Mouse (Mus musculus) stomach, adult 2 months (tissue): ENCODE results near the gene Olfr1283. TPM values are rescaled to one million over a fixed set of nuclear protein-coding genes. Genes with fewer than 3 reads are reported as not detected.

Experiments used
- polyA plus RNA-seq: library from polyadenylated mRNA; depleted of rRNA; stranded (reverse); fragments of >200 nt; gene quantifications from 2 replicates; pipeline ENCODE4 v1.2.3, GENCODE M21; 2012; rRNA removed

Olfr1283 gene
- not detected in 2 replicates for polyA plus RNA-seq

GRCm38 (mm10) chr2:111366490-111366889 lies at the start of gene Olfr1283:
Gene Olfr1283, plus strand, starts transcription at chr2:111366790.

GRCm38 (mm10) chr2:111326220-111326619 lies 40.4 kb upstream of the Olfr1283 start, which contains the start of gene Olfr1281:
Gene Olfr1281, plus strand, starts transcription at chr2:111326520.

GRCm38 (mm10) chr2:111335976-111336375 lies 30.6 kb upstream of the Olfr1283 start, which contains the start of gene Olfr1282:
Gene Olfr1282, minus strand, starts transcription at chr2:111336076.

GRCm38 (mm10) chr2:111375222-111375621 lies 8.6 kb downstream of the Olfr1283 start, which contains the start of gene Olfr1284:
Gene Olfr1284, plus strand, starts transcription at chr2:111375522.

Other genes with a start within 250 kb of the Olfr1283 start
- gene Gm15130, start 213.9 kb upstream of the Olfr1283 start, polyA plus RNA-seq: not detected in 2 replicates
- not detected in 2 replicates for gene 4930430A15Rik, start 137.2 kb upstream of the Olfr1283 start, polyA plus RNA-seq
- not detected in 2 replicates for gene Olfr1275, start 131.5 kb upstream of the Olfr1283 start, polyA plus RNA-seq
- gene Olfr1276, start 112.3 kb upstream of the Olfr1283 start, polyA plus RNA-seq: not detected in 2 replicates
- gene Olfr1277, start 92.7 kb upstream of the Olfr1283 start, polyA plus RNA-seq: not detected in 2 replicates
- not detected in 2 replicates for gene Olfr1278, start 76.7 kb upstream of the Olfr1283 start, polyA plus RNA-seq
- gene Olfr1279, start 66.2 kb upstream of the Olfr1283 start, polyA plus RNA-seq: not detected in 2 replicates
- not detected in 2 replicates for gene Olfr1280, start 52.8 kb upstream of the Olfr1283 start, polyA plus RNA-seq
- not detected in 2 replicates for gene Olfr1281, start 40.3 kb upstream of the Olfr1283 start, polyA plus RNA-seq
- not detected in 2 replicates for gene Olfr1282, start 30.7 kb upstream of the Olfr1283 start, polyA plus RNA-seq
- gene Olfr1284, start 8.7 kb downstream of the Olfr1283 start, polyA plus RNA-seq: not detected in 2 replicates
- gene Olfr1286, start 56.3 kb downstream of the Olfr1283 start, polyA plus RNA-seq: not detected in 2 replicates
- not detected in 2 replicates for gene Olfr1287, start 82.4 kb downstream of the Olfr1283 start, polyA plus RNA-seq
- gene Olfr1288, start 107.3 kb downstream of the Olfr1283 start, polyA plus RNA-seq: not detected in 2 replicates
- gene Olfr1289, start 114.0 kb downstream of the Olfr1283 start, polyA plus RNA-seq: not detected in 2 replicates
- gene Olfr1290, start 127.0 kb downstream of the Olfr1283 start, polyA plus RNA-seq: not detected in 2 replicates
- gene Olfr1291-ps1, start 130.4 kb downstream of the Olfr1283 start, polyA plus RNA-seq: not detected in 2 replicates
- not detected in 2 replicates for gene Olfr1293-ps, start 158.4 kb downstream of the Olfr1283 start, polyA plus RNA-seq
- not detected in 2 replicates for gene Olfr1294, start 173.5 kb downstream of the Olfr1283 start, polyA plus RNA-seq
- not detected in 2 replicates for gene Olfr1295, start 202.9 kb downstream of the Olfr1283 start, polyA plus RNA-seq